Mouse (Mus musculus): Measurements from ENCODE around the gene Zfp287.

Gene Zfp287

GRCm38 (mm10) chr11:62699749-62700148, 32.0 kb downstream of the Zfp287 start:
- DNase-seq = no peak

DNA sequence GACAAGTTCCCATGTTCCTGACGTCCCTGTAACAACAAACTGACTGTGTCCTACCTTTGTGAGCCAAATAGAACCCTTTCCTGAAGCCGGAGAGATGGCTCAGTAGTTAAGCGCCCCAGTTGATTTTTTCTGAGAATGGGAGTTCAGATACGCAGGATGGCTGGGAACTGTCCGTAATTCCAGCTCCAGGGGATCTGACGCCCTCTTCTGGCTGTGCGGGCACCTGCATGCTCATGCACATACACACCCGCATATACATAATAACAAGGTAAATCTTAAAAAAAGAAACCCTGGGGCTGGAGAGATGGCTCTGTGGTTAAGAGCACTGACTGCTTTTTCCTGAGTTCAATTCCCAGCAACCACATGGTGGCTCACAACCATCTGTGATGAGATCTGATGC, 36.6 kb downstream of the Zfp287 start:
- DNase-seq = no peak

DNA sequence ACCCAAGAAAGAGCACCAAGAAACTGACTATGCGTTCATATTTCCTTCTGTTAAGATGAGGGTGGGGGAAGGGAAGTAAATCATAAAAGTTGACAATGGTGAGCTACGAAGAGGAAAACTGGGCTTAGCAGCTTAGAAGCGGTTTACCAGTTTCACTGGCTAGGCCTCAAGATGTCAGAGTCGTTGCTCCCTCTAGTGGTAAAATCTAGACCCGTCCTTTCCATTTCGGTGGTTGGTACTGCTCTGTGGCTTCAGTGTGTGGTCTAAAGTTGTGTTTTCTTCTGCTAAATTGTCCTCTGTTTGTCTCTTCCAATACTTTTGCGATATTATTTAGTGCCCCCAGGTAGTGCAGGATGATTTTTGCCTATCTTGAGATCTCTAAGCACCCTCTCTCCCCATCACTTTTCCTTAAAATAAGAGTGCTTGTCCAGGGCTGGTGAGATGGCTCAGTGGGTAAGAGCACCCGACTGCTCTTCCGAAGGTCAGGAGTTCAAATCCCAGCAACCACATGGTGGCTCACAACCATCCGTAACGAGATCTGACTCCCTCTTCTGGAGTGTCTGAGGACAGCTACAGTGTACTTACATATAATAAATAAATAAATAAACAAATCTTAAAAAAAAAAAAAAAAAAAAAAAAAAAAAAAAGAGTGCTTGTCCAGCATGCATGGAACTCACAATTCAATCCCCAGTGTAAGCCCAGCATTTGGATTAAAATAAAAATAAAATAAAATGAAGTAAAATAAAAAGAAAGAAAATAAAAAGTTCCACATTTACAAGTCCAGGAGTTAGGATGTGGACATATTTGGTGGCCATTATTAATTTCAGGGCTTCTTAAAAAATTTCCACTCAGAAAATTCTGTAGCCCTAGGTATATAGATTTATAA, 38.2 kb downstream of the Zfp287 start:
- peak; percentile 9 for DNase-seq

- no peak for DNase-seq
Measured at GRCm38 (mm10) chr11:62691592-62691991, 40.1 kb downstream of the Zfp287 start.

GRCm38 (mm10) chr11:62679954-62680353, 51.8 kb downstream of the Zfp287 start:
- DNase-seq = no peak

DNA sequence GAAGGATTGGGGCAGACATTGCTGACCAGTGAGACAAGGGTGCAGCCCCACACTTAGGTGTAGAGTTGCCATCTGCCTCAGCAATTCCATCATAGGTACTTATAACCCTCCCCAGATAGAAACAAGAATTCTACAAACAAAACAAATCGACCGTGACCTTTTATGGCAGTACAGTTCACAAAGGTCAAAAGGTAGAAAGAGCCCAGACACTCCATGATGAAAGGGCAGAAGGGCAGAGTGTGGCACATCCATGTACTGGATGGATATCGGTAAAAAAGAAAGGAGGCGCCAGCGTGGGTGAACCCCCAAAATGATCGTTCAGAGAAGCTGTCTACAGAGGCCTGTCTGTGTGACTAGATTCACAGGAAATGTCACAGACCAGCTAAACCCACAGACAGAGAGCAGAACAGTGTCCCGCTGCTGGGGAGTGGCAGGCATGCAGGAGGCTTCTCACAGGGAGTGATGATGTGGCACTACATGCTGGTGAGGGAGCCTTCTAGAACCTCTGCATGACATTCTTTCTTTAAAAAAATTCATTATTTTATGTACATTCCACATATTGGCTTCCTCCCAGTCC, 52.8 kb downstream of the Zfp287 start:
- DNase-seq = no peak

DNA sequence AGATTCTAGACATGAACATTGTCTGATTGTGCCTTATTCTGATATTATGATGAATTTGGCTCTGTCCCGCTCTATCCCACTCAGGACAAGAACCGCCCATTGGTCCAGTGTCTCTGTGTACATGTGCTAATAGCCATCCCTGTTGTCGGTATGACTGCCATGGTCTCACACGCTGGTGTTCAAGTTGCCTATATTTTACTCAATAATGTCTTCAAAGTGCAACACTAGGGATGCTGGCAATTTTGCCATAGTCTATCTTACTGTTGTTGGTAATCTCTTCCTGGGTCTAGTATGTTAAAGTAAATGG, 55.5 kb downstream of the Zfp287 start:
- DNase-seq = no peak

DNA sequence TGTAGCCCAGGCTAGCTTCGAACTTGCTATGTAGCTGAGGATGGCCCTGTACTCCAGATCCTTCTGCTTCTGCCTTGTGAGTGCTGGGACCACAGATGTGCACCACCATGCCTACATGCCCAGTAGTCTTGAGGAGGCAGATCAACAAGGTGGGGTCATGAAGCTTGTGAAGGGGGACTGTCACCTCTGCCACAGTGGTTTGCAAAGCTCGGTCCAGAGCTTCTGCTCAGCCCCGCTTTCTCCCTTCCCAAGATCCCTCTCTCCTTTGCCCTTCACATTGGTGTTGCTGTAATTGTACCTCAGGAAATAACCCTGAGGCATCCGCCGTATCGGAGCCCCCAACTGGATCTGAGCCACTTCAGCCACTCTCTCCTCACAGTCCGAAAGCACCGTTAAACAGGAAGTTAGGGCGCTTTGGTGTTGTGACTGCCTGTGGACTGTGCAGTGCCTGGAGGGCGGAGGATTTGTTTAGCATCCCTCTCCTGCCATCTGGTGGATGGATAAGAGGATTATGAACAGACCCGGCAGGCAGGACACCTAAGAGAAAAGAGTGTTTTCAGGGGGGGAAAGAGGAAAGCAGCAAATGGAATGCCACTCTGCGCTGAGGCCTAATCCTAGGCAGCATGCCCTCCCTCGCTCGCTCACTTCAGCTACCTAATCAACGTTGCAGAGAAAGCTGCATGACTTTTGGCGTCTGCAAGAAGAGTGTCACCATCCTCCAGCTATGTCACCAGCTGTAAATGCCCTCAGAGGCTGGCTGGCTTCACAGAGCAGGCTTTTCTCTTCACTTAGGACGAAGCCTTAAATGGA, 56.0 kb downstream of the Zfp287 start:
- peak; percentile 52 for DNase-seq

- DNase-seq = no peak
Measured at GRCm38 (mm10) chr11:62670006-62670405, 61.7 kb downstream of the Zfp287 start.

DNA sequence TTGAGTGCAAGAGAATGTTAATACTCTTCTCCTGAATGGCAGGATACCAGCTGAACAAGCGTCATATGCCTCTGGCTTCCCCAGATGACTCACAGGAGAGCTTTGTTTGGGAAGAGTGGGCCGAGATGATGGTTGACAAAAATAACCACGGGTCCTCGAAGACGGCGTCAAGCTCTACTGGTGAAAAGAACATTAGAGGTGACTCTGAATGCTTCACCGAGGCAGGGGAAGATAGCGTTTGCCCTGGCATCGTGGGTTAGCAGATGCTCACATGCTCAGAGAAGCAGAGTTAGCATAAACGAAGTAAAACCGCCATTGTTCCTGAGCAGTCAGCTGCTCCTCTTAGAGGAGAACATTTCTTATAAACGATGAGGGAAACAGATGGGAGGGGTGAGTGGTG, 62.2 kb downstream of the Zfp287 start:
- DNase-seq = no peak

DNA sequence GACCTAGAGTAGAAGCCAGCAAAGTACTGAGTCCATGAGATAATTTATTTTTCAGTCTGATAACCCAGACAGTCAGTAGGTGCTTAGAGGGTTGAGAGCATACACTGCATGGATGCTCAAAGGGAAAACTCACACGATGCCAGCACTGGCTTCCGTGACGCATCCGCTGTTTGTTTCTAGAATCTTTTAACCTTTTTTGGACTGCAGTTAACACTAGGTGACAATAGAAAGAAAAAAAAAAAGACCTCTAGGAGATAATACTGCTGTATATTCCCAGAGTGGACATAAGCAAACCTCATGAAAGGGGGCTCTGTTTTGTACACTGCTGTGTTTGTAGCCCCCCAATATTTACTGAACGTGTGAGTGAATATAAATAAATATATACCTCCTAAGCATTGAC, 62.7 kb downstream of the Zfp287 start:
- DNase-seq = no peak

DNA sequence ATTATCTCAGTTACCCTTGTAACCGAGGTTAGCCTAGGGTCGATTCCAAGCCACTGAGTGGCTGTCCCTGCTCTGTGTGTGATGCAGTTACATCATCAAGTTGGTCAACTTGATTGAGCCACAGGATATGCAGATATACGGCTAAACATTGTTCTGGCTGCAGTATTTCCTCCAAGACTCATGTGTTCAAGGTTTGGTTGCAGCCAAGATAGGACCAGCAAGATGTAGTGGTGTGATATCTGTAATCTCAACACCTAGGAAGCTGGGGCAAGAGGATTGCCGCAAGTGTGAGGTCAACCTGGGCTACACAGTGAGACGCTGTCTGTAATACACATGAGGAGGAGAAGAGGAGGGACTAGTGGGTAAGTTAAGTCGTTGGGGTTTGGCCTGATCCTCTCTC, 67.5 kb downstream of the Zfp287 start:
- no peak for DNase-seq

GRCm38 (mm10) chr11:62660885-62661284, 70.8 kb downstream of the Zfp287 start:
- DNase-seq = no peak

- no peak for DNase-seq
Measured at GRCm38 (mm10) chr11:62652080-62652479, 79.6 kb downstream of the Zfp287 start.

DNA sequence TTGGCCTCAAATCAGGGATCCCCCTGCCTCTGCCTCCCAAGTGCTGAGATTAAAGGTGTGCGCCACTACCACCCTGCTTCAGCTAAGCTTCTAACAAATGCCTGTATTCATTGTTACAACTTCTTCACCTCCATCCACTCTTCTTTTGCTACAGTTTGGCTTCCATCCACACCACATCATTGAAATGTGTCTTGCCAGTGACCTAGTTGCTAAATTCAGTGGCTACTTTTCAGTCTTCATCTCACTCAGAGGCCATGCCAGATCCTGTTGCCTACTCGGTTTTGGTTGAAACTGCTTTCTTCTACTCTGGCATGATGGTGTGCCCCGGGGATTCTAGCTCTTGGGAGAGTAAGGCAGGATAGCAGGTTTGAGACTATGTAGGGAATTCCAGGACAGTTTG, 80.1 kb downstream of the Zfp287 start:
- no peak for DNase-seq

Measured in cerebellum, adult 11 months (tissue).